Mouse (Mus musculus): ENCODE data around the gene Auts2.

Auts2 gene

DNA sequence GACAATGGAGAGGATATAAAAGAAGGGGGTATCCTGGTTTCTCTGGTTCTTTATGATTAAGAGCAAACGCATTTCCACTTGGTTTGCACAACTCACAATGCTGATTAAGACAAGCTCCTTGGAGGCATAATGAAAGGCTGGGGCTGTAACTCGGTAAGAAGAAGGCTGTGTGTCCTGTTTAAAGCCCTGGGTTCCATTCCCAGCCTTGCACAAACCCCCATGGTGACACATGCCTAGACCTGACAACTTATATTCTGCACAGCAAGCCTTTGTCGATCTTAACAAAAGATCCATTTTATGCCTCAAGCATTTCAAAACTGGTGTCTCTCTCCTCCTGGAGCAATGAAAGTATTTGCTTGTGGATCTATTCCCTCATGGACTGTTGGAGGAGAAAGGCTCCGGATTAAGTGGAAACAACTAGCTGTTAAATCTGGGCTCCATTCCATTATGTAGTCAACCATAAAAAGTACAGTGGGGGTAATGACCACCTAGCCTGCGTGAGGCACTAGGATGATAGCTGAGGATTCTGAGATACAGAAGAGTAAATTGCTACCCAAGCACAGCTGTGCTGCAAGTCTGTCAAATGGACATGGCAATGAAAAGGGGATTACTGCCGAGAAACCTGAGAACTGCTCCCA lies 218.8 kb downstream of the Auts2 start:
- no peak for DNase-seq (ENCODE audit: low spot score in 2 of 2)

- DNase-seq (ENCODE audit: low spot score in 2 of 2): no peak
Measured at GRCm38 (mm10) chr5:132323608-132324007, 219.5 kb downstream of the Auts2 start.

- DNase-seq (ENCODE audit: low spot score in 2 of 2): no peak
Measured at GRCm38 (mm10) chr5:132322971-132323370, 220.2 kb downstream of the Auts2 start.

DNA sequence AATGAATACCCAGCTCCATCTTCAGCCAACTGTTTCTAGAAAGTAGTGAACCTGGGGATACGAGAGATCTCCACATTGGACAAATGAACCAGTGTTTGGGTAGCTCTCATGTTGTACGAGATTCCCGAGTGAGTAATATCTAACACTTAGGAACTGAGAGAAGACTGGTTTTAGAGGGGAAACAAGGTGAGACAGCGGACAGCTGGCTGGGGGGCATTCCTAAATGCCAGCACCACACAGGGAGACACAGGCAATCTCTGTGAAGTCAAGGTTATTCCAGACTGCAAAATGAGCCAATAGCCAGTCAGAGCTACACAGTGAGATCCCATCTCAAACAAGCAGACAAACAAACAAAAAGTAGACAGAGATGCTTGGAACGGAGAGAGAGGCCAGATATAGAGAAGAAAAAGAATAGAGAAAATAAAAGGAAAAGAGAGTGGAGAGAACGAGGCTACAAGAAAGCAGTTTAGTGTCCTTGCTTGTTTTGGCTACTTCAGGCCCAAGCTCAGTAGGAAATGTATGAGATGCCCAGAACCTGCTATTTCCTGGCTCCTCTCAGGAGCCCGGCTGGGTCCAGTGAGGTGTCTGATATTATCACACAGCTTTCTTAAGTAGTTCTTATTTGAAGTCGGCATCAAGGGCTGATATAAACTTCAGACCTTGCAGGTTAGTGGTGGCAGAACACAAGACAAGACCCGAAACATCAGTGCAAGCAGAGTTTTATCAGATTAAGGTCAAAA lies 224.9 kb downstream of the Auts2 start:
- DNase-seq (ENCODE audit: low spot score in 2 of 2): no peak

- no peak for DNase-seq (ENCODE audit: low spot score in 2 of 2)
Measured at GRCm38 (mm10) chr5:132316897-132317296, 226.2 kb downstream of the Auts2 start.

- DNase-seq (ENCODE audit: low spot score in 2 of 2): no peak
Measured at GRCm38 (mm10) chr5:132314300-132314699, 228.8 kb downstream of the Auts2 start.

GRCm38 (mm10) chr5:132307000-132307399 lies 236.1 kb downstream of the Auts2 start:
- DNase-seq (ENCODE audit: low spot score in 2 of 2): no peak

GRCm38 (mm10) chr5:132305354-132305934 lies 237.7 kb downstream of the Auts2 start:
- DNase-seq (ENCODE audit: low spot score in 2 of 2): no peak

- DNase-seq (ENCODE audit: low spot score in 2 of 2): no peak
Measured at GRCm38 (mm10) chr5:132302778-132303177, 240.4 kb downstream of the Auts2 start.

GRCm38 (mm10) chr5:132300794-132301193 lies 242.3 kb downstream of the Auts2 start:
- DNase-seq (ENCODE audit: low spot score in 2 of 2): no peak

GRCm38 (mm10) chr5:132299716-132300115 lies 243.4 kb downstream of the Auts2 start:
- DNase-seq (ENCODE audit: low spot score in 2 of 2): no peak

- DNase-seq (ENCODE audit: low spot score in 2 of 2): no peak
Measured at GRCm38 (mm10) chr5:132298996-132299395, 244.1 kb downstream of the Auts2 start.

DNA sequence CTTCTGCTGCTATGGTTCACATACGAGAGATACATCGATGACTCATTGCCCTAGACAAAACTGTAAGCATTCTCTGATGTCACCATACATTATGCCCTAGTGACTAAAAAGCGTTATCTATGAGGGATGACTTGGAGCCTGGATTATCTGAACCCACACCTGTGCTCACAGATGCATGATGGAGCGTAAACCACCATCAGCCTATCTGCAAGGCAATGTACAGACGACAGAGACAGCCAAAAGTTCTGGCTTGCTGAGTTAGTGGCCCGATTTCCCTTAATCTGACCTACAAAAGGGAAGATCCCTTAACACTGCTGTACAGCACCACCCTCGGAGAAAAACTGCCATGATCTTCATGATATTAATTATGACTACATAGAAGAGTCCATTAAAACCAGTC lies 245.8 kb downstream of the Auts2 start:
- DNase-seq (ENCODE audit: low spot score in 2 of 2): no peak

GRCm38 (mm10) chr5:132294469-132294868 lies 248.7 kb downstream of the Auts2 start:
- no peak for DNase-seq (ENCODE audit: low spot score in 2 of 2)

- no peak for DNase-seq (ENCODE audit: low spot score in 2 of 2)
Measured at GRCm38 (mm10) chr5:132292932-132293331, 250.2 kb downstream of the Auts2 start.

DNA sequence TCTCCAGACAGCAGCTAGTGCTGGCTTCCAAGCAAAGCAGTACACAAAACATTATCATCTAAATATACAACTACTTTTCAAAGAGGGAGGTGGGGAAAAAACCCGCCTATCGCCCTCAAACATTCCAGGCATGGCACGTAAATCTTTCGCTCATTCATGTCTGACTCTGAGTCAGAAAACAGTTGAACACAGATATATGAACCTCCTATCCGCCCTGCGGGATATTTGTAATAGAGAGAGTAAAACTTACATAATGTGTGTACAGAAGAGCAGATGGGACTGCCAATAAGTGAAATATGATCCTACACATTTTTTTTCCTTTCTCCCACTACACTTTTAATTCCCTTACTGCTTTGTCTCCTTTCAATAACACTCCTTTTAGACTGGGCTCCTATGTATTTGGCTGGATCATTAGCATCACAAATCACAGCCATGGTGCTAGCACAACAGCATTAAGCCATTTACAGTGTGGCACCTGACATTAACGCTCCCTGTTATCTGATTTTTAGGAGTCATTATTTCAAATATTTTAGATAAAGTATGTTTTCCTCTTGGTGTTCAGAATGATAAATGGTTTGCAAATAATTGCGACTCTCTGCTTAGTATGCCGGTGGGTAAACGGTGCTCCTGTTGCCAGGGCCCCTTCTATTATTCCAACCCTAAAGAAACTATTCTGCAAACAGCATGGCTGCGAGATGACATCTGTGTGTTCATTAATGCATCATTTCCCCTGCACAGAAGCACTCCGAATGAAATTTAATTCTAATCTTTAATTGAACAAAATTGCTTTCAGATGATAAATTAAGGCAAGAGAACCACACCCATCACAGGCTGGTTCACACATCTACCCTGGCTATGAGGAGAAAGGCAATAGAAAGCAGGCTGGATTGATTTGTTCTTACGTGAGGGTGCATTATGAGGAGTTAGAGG lies 252.3 kb downstream of the Auts2 start:
- no peak for DNase-seq (ENCODE audit: low spot score in 2 of 2)

- no peak for DNase-seq (ENCODE audit: low spot score in 2 of 2)
Measured at GRCm38 (mm10) chr5:132283741-132284140, 259.4 kb downstream of the Auts2 start.

GRCm38 (mm10) chr5:132274098-132274898 lies 268.8 kb downstream of the Auts2 start:
- no peak for DNase-seq (ENCODE audit: low spot score in 2 of 2)

- DNase-seq (ENCODE audit: low spot score in 2 of 2): no peak
Measured at GRCm38 (mm10) chr5:132272132-132272531, 271.0 kb downstream of the Auts2 start.

DNA sequence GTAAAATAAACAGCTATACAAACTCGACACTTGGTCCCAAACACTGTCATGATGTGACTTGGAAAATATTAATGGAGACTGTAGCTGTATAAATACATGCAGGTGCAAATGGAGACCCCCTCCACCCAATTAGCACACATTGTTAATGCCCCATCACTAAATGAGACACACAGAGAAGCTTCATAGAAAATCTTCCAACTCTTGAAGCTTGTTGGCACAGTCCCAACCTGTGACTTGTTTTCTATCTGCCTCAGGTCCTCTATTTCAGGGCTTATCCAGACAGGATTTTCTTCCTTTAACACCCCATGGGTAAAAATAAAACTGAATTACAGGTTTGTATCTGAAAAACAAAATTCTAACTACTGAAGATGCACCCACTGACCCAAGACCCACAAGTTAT lies 272.2 kb downstream of the Auts2 start:
- DNase-seq (ENCODE audit: low spot score in 2 of 2): no peak

DNA sequence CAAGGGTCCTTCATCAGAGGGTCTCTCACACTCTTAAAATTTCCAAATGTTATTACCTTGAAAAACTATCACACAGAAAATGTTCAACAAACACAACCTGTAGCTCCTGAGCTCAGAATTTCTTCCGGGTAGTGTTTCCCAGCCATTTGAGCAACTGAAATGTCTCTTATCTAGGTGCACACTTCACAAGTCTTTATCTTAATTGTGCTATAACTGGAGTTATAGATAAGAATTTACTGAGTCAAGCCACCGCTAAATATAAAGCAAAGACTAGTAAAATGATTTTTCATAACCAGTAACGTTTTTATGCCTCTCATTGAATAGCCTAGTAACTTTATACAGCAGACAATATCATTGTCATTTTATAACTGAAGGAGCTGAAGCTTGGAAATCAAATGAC lies 273.1 kb downstream of the Auts2 start:
- DNase-seq (ENCODE audit: low spot score in 2 of 2): no peak

Measured in frontal cortex, postnatal 14 days (tissue).